Mouse (Mus musculus) stomach, postnatal 0 days (tissue): ENCODE measurements around the gene Rin2. TPM values are rescaled to one million over a fixed set of nuclear protein-coding genes. Genes with fewer than 3 reads are reported as not detected.

Source experiments
- ATAC-seq: fragments of 200-750 bp; cut with Nextera tagmentation; 2 replicates; pipeline ENCODE4 v1.8.0; 2017; ENCODE audit not compliant: low FRiP score, low TSS enrichment
- DNase-seq: peaks from one replicate; pipeline ENCODE4 v3.0.0-alpha.2; 2016; ENCODE audit warnings: low spot score
- H3K27ac ChIP-seq: fragments of 300-500 bp; sonication (generic); replicated peaks from 2 replicates; pipeline ENCODE4 v1.5.1; 2014; ENCODE audit warnings: mild to moderate bottlenecking, control low read depth
- H3K27me3 ChIP-seq: fragments of 300-500 bp; sonication (generic); 2 replicates; pipeline ENCODE4 v1.6.1; 2014; ENCODE audit warnings: low read length; ENCODE audit not compliant: control insufficient read depth, insufficient read depth
- H3K36me3 ChIP-seq: fragments of 300-500 bp; sonication (generic); 2 replicates; pipeline ENCODE4 v1.6.1; 2014; ENCODE audit warnings: low read length, mixed read lengths; ENCODE audit not compliant: control insufficient read depth, insufficient read depth
- H3K4me1 ChIP-seq: fragments of 300-500 bp; sonication (generic); replicated peaks from 2 replicates; pipeline ENCODE4 v1.6.1; 2014; ENCODE audit warnings: antibody characterized with exemption; ENCODE audit not compliant: control insufficient read depth, insufficient read depth
- H3K4me2 ChIP-seq: fragments of 300-500 bp; sonication (generic); replicated peaks from 2 replicates; pipeline ENCODE4 v1.6.1; 2014; ENCODE audit warnings: low read depth, mild to moderate bottlenecking, control low read depth, moderate library complexity
- H3K4me3 ChIP-seq: fragments of 300-500 bp; sonication (generic); 2 replicates; pipeline ENCODE4 v1.5.1; 2014; ENCODE audit warnings: low read depth, low read length, control low read depth
- H3K9ac ChIP-seq: fragments of 300-500 bp; sonication (generic); 2 replicates; pipeline ENCODE4 v1.6.1; 2014; ENCODE audit warnings: mild to moderate bottlenecking, low read length, control low read depth, mixed read lengths
- H3K9me3 ChIP-seq: fragments of 300-500 bp; sonication (generic); 2 replicates; pipeline ENCODE4 v1.6.1; 2016; ENCODE audit warnings: low read length; ENCODE audit not compliant: control insufficient read depth
- CTCF ChIP-seq: IDR thresholded peaks from 2 replicates; pipeline ENCODE4 v1.5.1; 2016; ENCODE audit warnings: antibody characterized with exemption, low read depth, mild to moderate bottlenecking, moderate library complexity
- EP300 ChIP-seq: optimal IDR thresholded peaks from 2 replicates; pipeline ENCODE3; 2016; ENCODE audit warnings: antibody characterized with exemption
- WGBS: fragments of 180-500 bp; shearing (Covaris S2); extraction: QIAGEN DNeasy Blood & Tissue Kit; methylation state at CpG from one replicate; pipeline ENCODE4 v1.1.7; 2014; 5-methylcytosine and 5-hydroxymethylcytosine counted together
- polyA plus RNA-seq: library from polyadenylated mRNA; unstranded; fragments of >200 nt; fragmentation: Nextera tagmentation; extraction: Ambion mirVana; gene quantifications from 2 replicates; pipeline ENCODE4 v1.2.1, GENCODE M21; 2015

The Rin2 gene
- polyA plus RNA-seq, 1 experiment from 2014 or later, result 22.2 TPM

DNA sequence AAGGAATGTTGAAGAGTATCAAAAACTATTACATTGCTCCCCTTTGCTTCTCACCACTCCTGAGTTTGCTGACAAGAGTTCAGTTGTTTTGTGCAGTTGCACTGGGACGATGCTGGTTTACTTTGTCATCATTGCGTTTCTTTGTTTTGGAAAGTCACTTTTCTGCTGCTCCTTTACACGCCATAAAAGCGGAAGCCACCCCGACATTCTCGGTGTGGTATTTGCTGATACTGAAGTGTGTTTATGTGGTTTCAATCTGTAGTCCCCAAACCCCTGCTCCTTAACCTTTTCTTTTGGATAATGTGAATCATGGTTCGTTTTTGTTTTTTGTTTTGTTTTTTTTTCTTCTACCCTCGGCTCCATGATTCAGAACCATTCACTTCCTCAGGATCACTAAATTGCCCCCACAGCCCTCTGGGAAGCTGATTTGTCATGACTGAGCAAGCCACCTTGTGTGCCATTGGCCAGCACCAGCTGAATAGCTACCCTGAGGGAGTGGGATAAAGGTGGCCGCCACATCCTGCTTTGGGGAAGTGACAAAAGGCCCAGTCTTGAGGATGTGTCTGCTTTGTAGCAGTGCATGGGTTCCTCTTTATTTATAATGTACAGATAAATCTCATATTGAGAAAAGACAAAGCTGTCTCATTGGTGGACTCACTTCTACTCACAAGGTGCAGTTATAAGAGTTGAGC, 55.3 kb downstream of the Rin2 start:
- H3K9me3 ChIP-seq, result no peaks in the 10 kb centered on the region
- TF ChIP-seq EP300 (no peak), CTCF (no peak)
- H3K4me3 ChIP-seq, result no peak overlapping the region
- no peak overlapping the region for H3K9ac ChIP-seq
- 77% methylated on average over 9 of the region's 9 CpGs for WGBS
- no peaks in the 10 kb centered on the region for H3K36me3 ChIP-seq
- DNase-seq (no peak), ATAC-seq (no peak)
- H3K4me1 ChIP-seq, result no peaks in the 10 kb centered on the region
- H3K4me2 ChIP-seq, result no peak overlapping the region
- no peaks in the 10 kb centered on the region for H3K27me3 ChIP-seq
- H3K27ac ChIP-seq, result no peak overlapping the region

DNA sequence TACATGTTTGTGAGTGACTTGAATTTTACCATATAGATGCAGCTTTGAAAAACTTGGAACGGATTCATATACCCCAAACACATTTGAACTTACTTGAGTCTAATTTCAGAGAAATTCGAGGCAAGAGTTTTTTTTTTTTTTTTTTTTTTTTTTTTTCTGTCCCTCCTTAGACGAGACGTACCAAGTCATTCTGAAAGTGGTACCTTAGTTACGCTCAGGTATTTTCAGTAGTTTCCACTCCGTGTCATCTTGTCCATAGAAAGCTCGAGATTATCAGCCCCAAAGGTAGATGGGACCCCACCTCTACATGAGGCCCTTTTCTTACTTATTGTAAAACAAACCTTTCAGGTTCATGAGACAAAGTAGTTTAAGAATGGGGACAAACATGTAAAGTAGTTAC, 55.9 kb downstream of the Rin2 start:
- H3K4me2 ChIP-seq, result no peak overlapping the region
- 90% methylated on average over 7 of the region's 7 CpGs for WGBS
- ATAC-seq (no peak), DNase-seq (no peak)
- no peaks in the 10 kb centered on the region for H3K9me3 ChIP-seq
- no peak overlapping the region for H3K9ac ChIP-seq
- no peaks in the 10 kb centered on the region for H3K27me3 ChIP-seq
- H3K27ac ChIP-seq, result no peak overlapping the region
- H3K4me1 ChIP-seq, result no peaks in the 10 kb centered on the region
- no peaks in the 10 kb centered on the region for H3K36me3 ChIP-seq
- no peak overlapping the region for H3K4me3 ChIP-seq
- TF ChIP-seq EP300 (no peak), CTCF (no peak)

DNA sequence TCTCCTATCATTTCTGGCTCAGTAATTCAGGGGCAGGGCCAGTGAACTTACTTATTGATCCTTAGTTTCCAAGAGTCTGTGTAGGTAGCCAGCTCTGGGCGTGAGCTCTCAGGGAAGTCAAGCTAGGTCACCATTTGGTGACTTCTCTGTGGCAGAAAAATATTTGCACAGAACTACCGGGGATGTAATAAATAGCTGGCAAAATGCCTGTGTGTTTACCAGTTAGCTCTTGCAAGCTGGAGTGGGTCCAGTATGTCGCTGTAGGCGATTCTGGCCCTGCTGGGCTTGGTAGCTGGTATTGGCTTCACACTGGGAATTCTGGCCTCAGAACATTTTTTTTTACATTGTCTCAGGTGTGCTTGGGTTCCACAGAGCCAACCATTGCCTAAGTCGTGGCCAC, 60.1 kb downstream of the Rin2 start:
- ATAC-seq (no peak), DNase-seq (no peak)
- no peak for TF ChIP-seq EP300
- Histone ChIP-seq H3K9me3 (no peaks in the 10 kb centered on the region), H3K4me2 (no peak overlapping the region), H3K27me3 (no peaks in the 10 kb centered on the region), H3K4me1 (no peaks in the 10 kb centered on the region), H3K4me3 (no peak overlapping the region), H3K27ac (no peak overlapping the region), H3K9ac (no peak overlapping the region), H3K36me3 (no peaks in the 10 kb centered on the region)
- 75% methylated on average over 5 of the region's 5 CpGs for WGBS

DNA sequence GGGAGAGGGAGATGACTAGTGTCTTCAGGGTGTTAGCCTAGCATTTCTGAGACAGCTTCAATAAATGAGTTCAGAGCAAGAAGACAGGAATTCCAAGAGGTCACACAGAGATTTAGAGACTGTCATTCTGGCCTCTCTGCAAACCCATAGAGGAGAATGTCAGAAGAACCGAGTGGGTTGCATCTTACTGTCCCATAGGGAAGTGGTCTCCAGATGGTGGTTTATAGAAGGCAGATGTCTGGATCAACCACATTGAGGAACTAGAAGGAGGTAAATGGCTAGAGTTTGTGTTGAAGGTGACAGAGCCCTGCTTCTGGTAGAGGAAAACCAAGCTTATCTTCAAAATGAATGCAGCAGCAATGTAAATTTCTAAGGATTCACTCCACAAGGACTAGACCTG, 61.5 kb downstream of the Rin2 start:
- H3K4me1 ChIP-seq, result no peaks in the 10 kb centered on the region
- ATAC-seq, result no peak
- H3K36me3 ChIP-seq, result no peaks in the 10 kb centered on the region
- WGBS, result 78% methylated on average over 1 of the region's 1 CpGs
- no peaks in the 10 kb centered on the region for H3K9me3 ChIP-seq
- no peak overlapping the region for H3K4me2 ChIP-seq
- H3K27me3 ChIP-seq, result no peaks in the 10 kb centered on the region
- no peak overlapping the region for H3K9ac ChIP-seq
- no peak overlapping the region for H3K27ac ChIP-seq
- no peak for TF ChIP-seq CTCF
- TF ChIP-seq EP300, result no peak
- H3K4me3 ChIP-seq, result no peak overlapping the region
- DNase-seq, result no peak

DNA sequence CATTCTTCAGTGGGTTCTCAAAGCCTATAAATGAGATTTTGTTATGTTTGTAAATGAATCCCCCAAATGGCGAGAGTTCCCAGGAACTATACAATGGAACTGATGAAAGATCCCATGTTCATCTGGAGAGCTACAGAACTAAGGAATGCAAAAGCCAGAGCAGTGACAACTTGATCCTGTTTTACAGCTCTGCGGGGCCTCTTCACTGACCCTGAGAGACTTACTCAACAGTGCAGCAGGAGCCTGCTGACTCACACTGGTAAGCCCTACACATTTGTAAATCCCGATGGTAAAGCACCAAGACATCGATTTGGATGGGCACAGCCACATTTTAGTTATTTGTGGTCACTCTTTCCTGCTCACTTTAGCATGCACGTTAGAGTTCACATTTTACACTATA, 62.2 kb downstream of the Rin2 start:
- DNase-seq, result no peak
- Histone ChIP-seq H3K4me1 (no peaks in the 10 kb centered on the region), H3K27me3 (no peaks in the 10 kb centered on the region), H3K4me2 (no peak overlapping the region), H3K27ac (no peak overlapping the region), H3K9ac (no peak overlapping the region), H3K9me3 (no peaks in the 10 kb centered on the region), H3K4me3 (no peak overlapping the region), H3K36me3 (no peaks in the 10 kb centered on the region)
- TF ChIP-seq CTCF (no peak), EP300 (no peak)
- ATAC-seq, result no peak
- WGBS, result 36% methylated on average over 5 of the region's 5 CpGs

DNA sequence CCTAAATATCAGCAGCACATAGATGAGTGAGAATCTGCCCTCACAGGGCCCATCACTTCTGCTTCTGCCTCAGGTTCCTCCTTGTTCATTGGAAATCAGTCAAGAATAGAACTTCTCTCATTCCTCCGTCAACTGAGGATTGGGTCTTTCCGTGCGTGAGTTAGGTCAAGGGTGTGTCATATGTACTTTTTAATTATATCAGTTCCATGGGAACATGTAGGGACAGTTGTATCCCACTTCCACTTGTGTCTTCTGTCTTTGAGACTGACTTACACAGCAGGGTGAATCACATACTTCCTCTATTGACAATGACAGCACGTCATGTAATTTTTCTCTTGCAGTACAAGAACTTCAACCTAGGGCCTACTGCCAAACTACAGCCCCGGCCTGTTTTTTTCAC, 65.7 kb downstream of the Rin2 start:
- Histone ChIP-seq H3K27ac (no peak overlapping the region), H3K4me1 (no peaks in the 10 kb centered on the region), H3K4me2 (no peak overlapping the region), H3K4me3 (no peak overlapping the region), H3K9ac (no peak overlapping the region), H3K9me3 (no peaks in the 10 kb centered on the region), H3K36me3 (no peaks in the 10 kb centered on the region), H3K27me3 (no peaks in the 10 kb centered on the region)
- no peak for ATAC-seq
- no peak for DNase-seq
- WGBS, result 73% methylated on average over 5 of the region's 5 CpGs
- no peak for TF ChIP-seq EP300
- no peak for TF ChIP-seq CTCF
